16 mouse cellular contexts compared by ENCODE assay signal in the genomic region with DNA sequence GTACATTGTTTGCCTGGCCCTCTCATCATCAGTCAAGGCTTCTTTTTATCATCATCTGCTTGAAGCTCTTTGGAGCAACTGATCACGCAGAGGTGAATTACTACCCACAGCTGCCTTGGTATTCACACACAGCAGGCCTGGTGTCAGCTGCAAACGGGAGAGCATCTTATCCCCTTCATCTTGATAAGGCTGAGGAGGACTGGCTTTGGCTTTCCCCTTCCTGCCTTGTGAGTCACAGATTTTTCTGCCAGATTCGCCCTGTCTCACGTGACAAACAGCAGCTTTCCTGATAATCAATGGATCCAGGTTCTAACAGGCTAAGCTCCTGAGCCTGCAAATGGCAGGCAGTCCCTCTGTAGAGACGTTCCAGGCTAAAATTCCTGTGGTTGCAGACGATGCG. TPM values are rescaled to one million over a fixed set of nuclear protein-coding genes. Genes with fewer than 3 reads are reported as not detected.
DNase-seq lines count a peak whose midpoint lies in the region; ATAC-seq and TF ChIP-seq lines count a peak whose summit lies in the region.
"Had no signal": no experiment of that assay in that cellular context is flagged by ENCODE, and none has a peak within 500 bp of the region (broad histone marks: within the 10 kb centered on the region; RNA-seq: fewer than 3 reads in every experiment).

No protein-coding gene starts in this region.

- TF ChIP-seq CTCF in intestine, postnatal 0 days (IDR thresholded peaks at IDR 0.05; ENCODE audit: low read depth) = no peak

- H3K36me3 ChIP-seq in intestine, embryonic 14.5 days (ENCODE audit: control insufficient read depth, insufficient read depth, low read length) = no peaks in the 10 kb centered on the region
- no peaks in the 10 kb centered on the region for H3K36me3 ChIP-seq in intestine, postnatal 0 days (ENCODE audit: control insufficient read depth, insufficient read depth)
- H3K36me3 ChIP-seq in stomach, embryonic 16.5 days (ENCODE audit: control insufficient read depth, insufficient read depth, low read length) = no peaks in the 10 kb centered on the region
- H3K36me3 ChIP-seq: embryonic facial prominence, embryonic 12.5 days; kidney, embryonic 15.5 days had no signal

- no peaks in the 10 kb centered on the region for H3K27me3 ChIP-seq in intestine, embryonic 14.5 days (replicated peaks; ENCODE audit: control insufficient read depth, insufficient read depth, low read length)
- H3K27me3 ChIP-seq in intestine, postnatal 0 days (replicated peaks; ENCODE audit: control insufficient read depth, insufficient read depth, low read length) = no peaks in the 10 kb centered on the region
- H3K27me3 ChIP-seq in stomach, embryonic 16.5 days (ENCODE audit: control insufficient read depth, insufficient read depth, low read length) = no peaks in the 10 kb centered on the region
- H3K27me3 ChIP-seq: embryonic facial prominence, embryonic 12.5 days; kidney, embryonic 15.5 days had no signal

- no peak overlapping the region for H3K4me2 ChIP-seq in intestine, embryonic 14.5 days (ENCODE audit: low read length)
- H3K4me2 ChIP-seq in intestine, postnatal 0 days (replicated peaks; ENCODE audit: low read depth) = no peak overlapping the region
- H3K4me2 ChIP-seq in stomach, embryonic 16.5 days (ENCODE audit: low read depth, low read length) = no peak overlapping the region
- H3K4me2 ChIP-seq: embryonic facial prominence, embryonic 12.5 days; kidney, embryonic 15.5 days; liver, embryonic 11.5 days had no signal

- H3K9me3 ChIP-seq in intestine, embryonic 14.5 days (ENCODE audit: control insufficient read depth, low read length) = no peaks in the 10 kb centered on the region
- H3K9me3 ChIP-seq in intestine, postnatal 0 days (ENCODE audit: control insufficient read depth) = no peaks in the 10 kb centered on the region
- no peaks in the 10 kb centered on the region for H3K9me3 ChIP-seq in stomach, embryonic 16.5 days (replicated peaks; ENCODE audit: control insufficient read depth, low read length)
- H3K9me3 ChIP-seq: embryonic facial prominence, embryonic 12.5 days; kidney, embryonic 15.5 days had no signal

- 12% methylated on average over 7 of the region's 7 CpGs for WGBS in intestine, embryonic 14.5 days
- WGBS in intestine, postnatal 0 days = 38% methylated on average over 7 of the region's 7 CpGs
- 26% methylated on average over 7 of the region's 7 CpGs for WGBS in stomach, embryonic 16.5 days

- peaks cover 14% of the 10 kb centered on the region for H3K4me1 ChIP-seq in intestine, embryonic 14.5 days (replicated peaks; ENCODE audit: control insufficient read depth, insufficient read depth, low read length)
- H3K4me1 ChIP-seq in intestine, postnatal 0 days (replicated peaks; ENCODE audit: control insufficient read depth, insufficient read depth, low read length) = no peaks in the 10 kb centered on the region
- H3K4me1 ChIP-seq in stomach, embryonic 16.5 days (ENCODE audit: control insufficient read depth, insufficient read depth, low read length) = peaks cover 21% of the 10 kb centered on the region
- H3K4me1 ChIP-seq: embryonic facial prominence, embryonic 12.5 days had no signal

- no peak for ATAC-seq in intestine, embryonic 14.5 days (replicated peaks; ENCODE audit: low FRiP score, low TSS enrichment, low read depth)
- no peak for ATAC-seq in intestine, postnatal 0 days
- ATAC-seq in stomach, embryonic 16.5 days (ENCODE audit: insufficient read depth, low FRiP score) = no peak
- ATAC-seq: hindbrain, embryonic 16.5 days; lung, postnatal 0 days had no signal

- no peak for DNase-seq in intestine, embryonic 14.5 days (ENCODE audit: low spot score)
- DNase-seq in CD4-positive, CD25-positive, alpha-beta regulatory T cell, adult 2 months (ENCODE audit: low read depth, low spot score) = peak; percentile 34
- DNase-seq in R1 (ENCODE audit: low read depth, low spot score) = peak; percentile 26
- no peak for DNase-seq in layer of hippocampus, postnatal 36 days
- DNase-seq in right cerebral cortex, adult 2 months (ENCODE audit: low spot score in 2 of 2) = no peak
- DNase-seq: cerebellum, adult 9-11 months; heart, postnatal 14 days; right cerebral cortex, postnatal 14 days had no signal

- H3K27ac ChIP-seq in intestine, embryonic 14.5 days (ENCODE audit: low read depth) = peak overlapping the region; percentile 44; the same call in 1 of the 2 replicates
- H3K27ac ChIP-seq in intestine, postnatal 0 days (ENCODE audit: low read depth, low read length) = no peak overlapping the region
- 0 out of 2 replicates have a peak overlapping the region, but pooled peaks have one; percentile 11 for H3K27ac ChIP-seq in stomach, embryonic 16.5 days (ENCODE audit: low read length)
- H3K27ac ChIP-seq: embryonic facial prominence, embryonic 12.5 days; kidney, embryonic 15.5 days had no signal

- no peak overlapping the region for H3K9ac ChIP-seq in intestine, embryonic 14.5 days (ENCODE audit: low read length)
- no peak overlapping the region for H3K9ac ChIP-seq in intestine, postnatal 0 days (ENCODE audit: low read depth, low read length)
- H3K9ac ChIP-seq in stomach, embryonic 16.5 days (ENCODE audit: low read length) = no peak overlapping the region
- H3K9ac ChIP-seq: embryonic facial prominence, embryonic 12.5 days; kidney, embryonic 15.5 days had no signal

- no peak overlapping the region for H3K4me3 ChIP-seq in intestine, embryonic 14.5 days (ENCODE audit: low read depth, low read length)
- no peak overlapping the region for H3K4me3 ChIP-seq in intestine, postnatal 0 days (ENCODE audit: low read depth, low read length)
- no peak overlapping the region for H3K4me3 ChIP-seq in stomach, embryonic 16.5 days (replicated peaks; ENCODE audit: low read length)
- H3K4me3 ChIP-seq: embryonic facial prominence, embryonic 12.5 days; kidney, embryonic 15.5 days had no signal

RNA-seq across cellular contexts. Expression of a gene that starts 7.8 kb away (rescaled TPM):
- polyA plus RNA-seq in intestine, embryonic 14.5 days (2014; fragmentation: Nextera tagmentation; extraction: Ambion mirVana) = not detected in 2 replicates
- not detected in 2 replicates for polyA plus RNA-seq in intestine, postnatal 0 days (2015; fragmentation: Nextera tagmentation; extraction: Ambion mirVana)
- 0.75 and 1.3 TPM in 2 replicates for polyA plus RNA-seq in stomach, embryonic 16.5 days (2015; fragmentation: Nextera tagmentation; extraction: Ambion mirVana)
- not detected for total RNA-seq in layer of hippocampus, postnatal 36 days (2021)
- total RNA-seq: left cerebral cortex, postnatal 25 days had no signal
- polyA plus RNA-seq: embryonic facial prominence, embryonic 12.5 days; hindbrain, embryonic 16.5 days; kidney, embryonic 15.5 days; liver, embryonic 11.5 days had no signal

RNA-seq across cellular contexts. Expression of a gene that starts 55.5 kb away (rescaled TPM):
- 10.7 and 11.7 TPM in 2 replicates for polyA plus RNA-seq in intestine, embryonic 14.5 days (2014; fragmentation: Nextera tagmentation; extraction: Ambion mirVana)
- polyA plus RNA-seq in intestine, postnatal 0 days (2015; fragmentation: Nextera tagmentation; extraction: Ambion mirVana) = 2.5 and 3.2 TPM in 2 replicates
- polyA plus RNA-seq in stomach, embryonic 16.5 days (2015; fragmentation: Nextera tagmentation; extraction: Ambion mirVana) = 10.2 and 11.8 TPM in 2 replicates
- 100 to 1,000 TPM; 134 to 156 TPM for total RNA-seq in layer of hippocampus, postnatal 36 days (2021)

Comparison
In these comparisons a context has a peak if more than half of its experiments do, and no peak if none do; other contexts are left out.
1. DNase-seq: peak in CD4-positive, CD25-positive, alpha-beta regulatory T cell, adult 2 months (single experiment) and R1 (single experiment); none in intestine, embryonic 14.5 days (single experiment), layer of hippocampus, postnatal 36 days (0 of 2) and right cerebral cortex, adult 2 months (0 of 2).